23 mouse cellular contexts compared by ENCODE assay signal in the genomic region with DNA sequence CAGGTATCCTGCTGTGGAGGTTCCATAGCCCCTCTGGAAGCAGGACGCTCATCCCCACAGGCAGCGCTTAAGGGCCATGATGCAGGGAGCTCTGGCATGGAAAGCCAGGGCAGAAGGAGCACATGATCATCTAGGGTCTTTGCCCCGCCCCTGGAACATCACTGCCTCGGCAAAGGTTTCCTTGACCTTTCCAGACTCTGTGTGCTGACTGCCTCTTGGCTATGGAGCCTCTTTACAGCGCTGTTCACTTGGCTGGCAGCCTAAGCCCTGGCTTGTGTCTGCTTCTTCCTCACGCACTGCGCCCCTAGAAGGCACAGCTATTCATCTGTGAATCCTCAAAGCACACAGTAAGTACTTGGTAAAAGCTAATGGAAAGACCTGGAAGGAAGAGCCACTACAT. TPM values are rescaled to one million over a fixed set of nuclear protein-coding genes. Genes with fewer than 3 reads are reported as not detected.
DNase-seq lines count a peak whose midpoint lies in the region; ATAC-seq and TF ChIP-seq lines count a peak whose summit lies in the region.
"Had no signal": no experiment of that assay in that cellular context is flagged by ENCODE, and none has a peak within 500 bp of the region (broad histone marks: within the 10 kb centered on the region; RNA-seq: fewer than 3 reads in every experiment).

No protein-coding gene starts in this region.

- no peak overlapping the region for H3K4me3 ChIP-seq in cerebellum, adult 2 months (replicated peaks; ENCODE audit: insufficient read depth, low read depth, low read length)
- H3K4me3 ChIP-seq in midbrain, embryonic 10.5 days = no peak overlapping the region
- H3K4me3 ChIP-seq in midbrain, embryonic 15.5 days = no peak overlapping the region
- H3K4me3 ChIP-seq: embryonic facial prominence, embryonic 10.5 days; embryonic facial prominence, embryonic 12.5 days; forebrain, embryonic 13.5 days; forebrain, embryonic 15.5 days had no signal

- H3K27ac ChIP-seq in cerebellum, adult 2 months (ENCODE audit: insufficient read depth, low read length) = no peak overlapping the region
- 0 out of 2 replicates have a peak overlapping the region, but pooled peaks have one; percentile 23 for H3K27ac ChIP-seq in midbrain, embryonic 10.5 days (replicated peaks)
- H3K27ac ChIP-seq in midbrain, embryonic 15.5 days = no peak overlapping the region
- H3K27ac ChIP-seq: embryonic facial prominence, embryonic 10.5 days; embryonic facial prominence, embryonic 12.5 days; forebrain, embryonic 13.5 days; forebrain, embryonic 15.5 days had no signal

- ATAC-seq in midbrain, embryonic 15.5 days (replicated peaks) = no peak
- ATAC-seq: activated CD4-positive, CD25-positive, alpha-beta regulatory T cell, adult 4 months; CD4-positive, CD25-positive, alpha-beta regulatory T cell, adult 4 months; forebrain, embryonic 13.5 days; forebrain, embryonic 15.5 days; forebrain, postnatal 0 days; Patski had no signal

- no peaks in the 10 kb centered on the region for H3K9me3 ChIP-seq in midbrain, embryonic 10.5 days (replicated peaks)
- no peaks in the 10 kb centered on the region for H3K9me3 ChIP-seq in midbrain, embryonic 15.5 days
- H3K9me3 ChIP-seq: embryonic facial prominence, embryonic 10.5 days; embryonic facial prominence, embryonic 12.5 days; forebrain, embryonic 13.5 days; forebrain, embryonic 15.5 days; G1E had no signal

- 70% methylated on average over 7 of the region's 7 CpGs for WGBS in cerebellum, adult 2 months
- 84% methylated on average over 7 of the region's 7 CpGs for WGBS in midbrain, embryonic 10.5 days
- 75% methylated on average over 7 of the region's 7 CpGs for WGBS in midbrain, embryonic 15.5 days

- peak; percentile 55 to 60 for DNase-seq in adrenal gland, adult (ENCODE audit: inconsistent age in 2 of 2, low spot score in 1 of 2)
- DNase-seq in adrenal gland, adult 18-20 months (ENCODE audit: low spot score in 2 of 2) = no peak
- DNase-seq in adrenal gland, postnatal 14 days = peak; percentile 40
- DNase-seq in adrenal gland, adult 8-10 months = no peak
- DNase-seq in cerebellum, postnatal 10 days = peak; percentile 57 to 72
- DNase-seq in cerebellum, adult 2 months = no peak
- DNase-seq in midbrain, embryonic 10.5 days (ENCODE audit: low spot score) = no peak
- DNase-seq: B cell, adult 2 months; cerebellum, adult 11 months; cerebellum, adult 18-20 months; cerebellum, adult 9-10 months; cerebellum, postnatal 25 days; forebrain, postnatal 0 days had no signal

- no peak overlapping the region for H3K9ac ChIP-seq in midbrain, embryonic 15.5 days
- H3K9ac ChIP-seq: embryonic facial prominence, embryonic 12.5 days; forebrain, embryonic 13.5 days; forebrain, embryonic 15.5 days; forebrain, postnatal 0 days had no signal

- no peak overlapping the region for H3K4me2 ChIP-seq in midbrain, embryonic 15.5 days
- H3K4me2 ChIP-seq: embryonic facial prominence, embryonic 12.5 days; forebrain, embryonic 13.5 days; forebrain, embryonic 15.5 days had no signal

- H3K4me1 ChIP-seq in cerebellum, adult 2 months (ENCODE audit: control insufficient read depth, insufficient read depth, low read length) = peaks cover 18% of the 10 kb centered on the region
- peaks cover 37% of the 10 kb centered on the region for H3K4me1 ChIP-seq in midbrain, embryonic 10.5 days
- H3K4me1 ChIP-seq in midbrain, embryonic 15.5 days = peaks cover 9% of the 10 kb centered on the region
- H3K4me1 ChIP-seq: embryonic facial prominence, embryonic 12.5 days had no signal

- H3K36me3 ChIP-seq in midbrain, embryonic 10.5 days = peaks cover 24% of the 10 kb centered on the region
- H3K36me3 ChIP-seq in midbrain, embryonic 15.5 days (replicated peaks) = no peaks in the 10 kb centered on the region
- H3K36me3 ChIP-seq: forebrain, embryonic 15.5 days; G1E had no signal

- TF ChIP-seq CTCF in cerebellum, adult 2 months (IDR thresholded peaks at IDR 0.05; ENCODE audit: borderline replicate concordance, insufficient read depth, low read depth, low read length) = no peak

- no peaks in the 10 kb centered on the region for H3K27me3 ChIP-seq in cerebellum, adult 2 months (ENCODE audit: control insufficient read depth, insufficient read depth, low read length)
- no peaks in the 10 kb centered on the region for H3K27me3 ChIP-seq in midbrain, embryonic 10.5 days (ENCODE audit: low read depth, poor library complexity, severe bottlenecking)
- H3K27me3 ChIP-seq in midbrain, embryonic 15.5 days (replicated peaks) = no peaks in the 10 kb centered on the region
- H3K27me3 ChIP-seq: embryonic facial prominence, embryonic 12.5 days; forebrain, embryonic 13.5 days; forebrain, embryonic 15.5 days; Patski had no signal

- TF ChIP-seq POLR2A in cerebellum, adult 2 months (IDR thresholded peaks at IDR 0.05; ENCODE audit: borderline replicate concordance, insufficient read depth, low read length) = no peak

RNA-seq across cellular contexts. Expression of a gene that starts 27.7 kb away (rescaled TPM):
- 10 to 100 TPM; 14.7 to 16.5 TPM for total RNA-seq in adrenal gland, adult 18-20 months (2021)
- 18.5 and 23.4 TPM in 2 replicates for total RNA-seq in adrenal gland, postnatal 14 days (2021)
- 10 to 100 TPM; 16.0 to 27.1 (median 22.4) TPM for total RNA-seq in adrenal gland, adult 8-10 months (2022)
- 2.3 and 3.4 TPM in 2 replicates for polyA plus RNA-seq in cerebellum, adult 2 months (2012; rRNA removed)
- polyA plus RNA-seq in midbrain, embryonic 10.5 days (2016; fragmentation: Nextera tagmentation; extraction: Ambion mirVana) = 20.9 and 24.5 TPM in 2 replicates
- polyA plus RNA-seq in midbrain, embryonic 15.5 days (2015; fragmentation: Nextera tagmentation; extraction: Ambion mirVana) = 12.4 and 13.9 TPM in 2 replicates
- total RNA-seq: CH12.LX, G1E had no signal
- polyA plus RNA-seq: activated CD4-positive, CD25-positive, alpha-beta regulatory T cell, adult 4 months; CD4-positive, CD25-positive, alpha-beta regulatory T cell, adult 4 months; G1E had no signal

Comparison
In these comparisons a context has a peak if more than half of its experiments do, and no peak if none do; other contexts are left out.
1. DNase-seq: peak in adrenal gland, adult (2 of 2), adrenal gland, postnatal 14 days (single experiment) and cerebellum, postnatal 10 days (2 of 2); none in adrenal gland, adult 18-20 months (0 of 2), adrenal gland, adult 8-10 months (single experiment), cerebellum, adult 2 months (0 of 2) and midbrain, embryonic 10.5 days (single experiment).